Mouse (Mus musculus): ENCODE measurements around the gene Wdr5b. TPM values are rescaled to one million over a fixed set of nuclear protein-coding genes. Genes with fewer than 3 reads are reported as not detected.

Wdr5b gene
- total and polyA plus RNA-seq, 3 experiments, result 5.4 to 7.4 (median 5.9) TPM

GRCm38 (mm10) chr16:36064904-36065303, 23.9 kb downstream of the Wdr5b start:
- in situ Hi-C loops (cut with MboI; ENCODE audit: low pct_ligation_motif_present, low pct_unique_long_range_greater_than_20kb, low sequenced_read_pairs), result no loop called here

GRCm38 (mm10) chr16:36067694-36068093, 26.7 kb downstream of the Wdr5b start:
- Histone ChIP-seq H3K36me3 (replicated peaks in 1 of 2; ENCODE audit: control insufficient read depth in 1 of 2, insufficient read depth in 1 of 2, low read length in 1 of 2) (peaks cover 0 to 52% of the 10 kb centered on the region in 2 experiments), H3K4me3 (replicated peaks in 1 of 3; ENCODE audit: low read depth in 2 of 3, low read length in 2 of 3, poor library complexity in 1 of 3) (no peak overlapping the region), H3K9me3 (replicated peaks; ENCODE audit: low read length) (no peaks in the 10 kb centered on the region), H3K4me2 (ENCODE audit: insufficient read depth, low read depth, poor library complexity, severe bottlenecking) (no peak overlapping the region), H3K4me1 (ENCODE audit: control insufficient read depth in 1 of 2, insufficient read depth in 2 of 2) (peaks cover 9 to 30% of the 10 kb centered on the region in 2 experiments), H3K27ac (ENCODE audit: insufficient read depth, low read depth) (no peak overlapping the region), H3K27me3 (replicated peaks) (no peaks in the 10 kb centered on the region), H3K9ac (ENCODE audit: insufficient read depth, low read depth) (no peak overlapping the region), H3K79me2 (replicated peaks; ENCODE audit: control insufficient read depth, extremely low read depth, insufficient read depth, poor library complexity, severe bottlenecking) (peaks cover 19% of the 10 kb centered on the region)
- dilution Hi-C loops (cut with MboI; ENCODE audit: extremely low pct_ligation_motif_present, extremely low pct_unique_long_range_greater_than_20kb, low sequenced_read_pairs) (no loop called here), in situ Hi-C loops (cut with MboI; ENCODE audit: low pct_ligation_motif_present, low pct_unique_long_range_greater_than_20kb, low sequenced_read_pairs) (no loop called here)
- TF ChIP-seq MAZ (IDR thresholded peaks at IDR 0.05; ENCODE audit: low read depth, low read length) (no peak), ELF1 (IDR thresholded peaks at IDR 0.05; ENCODE audit: low read depth, low read length) (0 out of 2 replicates have a peak, but pooled peaks have one; percentile 34), RCOR1 (conservative IDR thresholded peaks at IDR 0.05; ENCODE audit: low read depth, low read length) (0 out of 2 replicates have a peak, but pooled peaks have one; percentile 49)
- no peak for DNase-seq (ENCODE audit: extremely low read depth)

More at GRCm38 (mm10) chr16:36064904-36065303, 23.9 kb downstream of the Wdr5b start:
- H3K36me3 ChIP-seq (replicated peaks in 1 of 2; ENCODE audit: control insufficient read depth in 1 of 2, insufficient read depth in 1 of 2, low read length in 1 of 2), result peaks cover 0 to 74% of the 10 kb centered on the region in 2 experiments
- H3K9ac ChIP-seq (ENCODE audit: insufficient read depth, low read depth), result no peak overlapping the region
- no peak overlapping the region for H3K4me3 ChIP-seq (replicated peaks in 1 of 3; ENCODE audit: low read depth in 2 of 3, low read length in 2 of 3, poor library complexity in 1 of 3)
- no peak overlapping the region for H3K27ac ChIP-seq (ENCODE audit: insufficient read depth, low read depth)
- dilution Hi-C loops (cut with MboI; ENCODE audit: extremely low pct_ligation_motif_present, extremely low pct_unique_long_range_greater_than_20kb, low sequenced_read_pairs), result no loop called here
- no peaks in the 10 kb centered on the region for H3K9me3 ChIP-seq (replicated peaks; ENCODE audit: low read length)
- peaks cover 10% of the 10 kb centered on the region for H3K79me2 ChIP-seq (replicated peaks; ENCODE audit: control insufficient read depth, extremely low read depth, insufficient read depth, poor library complexity, severe bottlenecking)
- no peaks in the 10 kb centered on the region for H3K27me3 ChIP-seq (replicated peaks)
- no peak for DNase-seq (ENCODE audit: extremely low read depth)
- no peak for TF ChIP-seq KAT2A (IDR thresholded peaks at IDR 0.05; ENCODE audit: insufficient replicate concordance, low read length)
- TF ChIP-seq POLR2AphosphoS2 (IDR thresholded peaks at IDR 0.05; ENCODE audit: low read depth, low read length), result 0 out of 2 replicates have a peak, but pooled peaks have one; percentile 2
- peaks cover 9 to 27% of the 10 kb centered on the region in 2 experiments for H3K4me1 ChIP-seq (ENCODE audit: control insufficient read depth in 1 of 2, insufficient read depth in 2 of 2)
- no peak overlapping the region for H3K4me2 ChIP-seq (ENCODE audit: insufficient read depth, low read depth, poor library complexity, severe bottlenecking)

- H3K9me3 ChIP-seq (replicated peaks; ENCODE audit: low read length), result no peaks in the 10 kb centered on the region
- H3K27ac ChIP-seq (ENCODE audit: insufficient read depth, low read depth), result no peak overlapping the region
- H3K79me2 ChIP-seq (replicated peaks; ENCODE audit: control insufficient read depth, extremely low read depth, insufficient read depth, poor library complexity, severe bottlenecking), result peaks cover 22% of the 10 kb centered on the region
- peak; percentile 24 for DNase-seq (ENCODE audit: extremely low read depth)
- H3K4me3 ChIP-seq (replicated peaks in 1 of 3; ENCODE audit: low read depth in 2 of 3, low read length in 2 of 3, poor library complexity in 1 of 3), result no peak overlapping the region
- no peak overlapping the region for H3K4me2 ChIP-seq (ENCODE audit: insufficient read depth, low read depth, poor library complexity, severe bottlenecking)
- dilution Hi-C loops (cut with MboI; ENCODE audit: extremely low pct_ligation_motif_present, extremely low pct_unique_long_range_greater_than_20kb, low sequenced_read_pairs), result no loop called here
- no peak for TF ChIP-seq SIN3A (IDR thresholded peaks at IDR 0.05; ENCODE audit: low read length)
- no peak for TF ChIP-seq E2F4 (IDR thresholded peaks at IDR 0.05; ENCODE audit: insufficient replicate concordance, low read depth, low read length)
- TF ChIP-seq MEF2A (IDR thresholded peaks at IDR 0.05; ENCODE audit: borderline replicate concordance, low read depth, low read length), result no peak
- TF ChIP-seq NRF1 (IDR thresholded peaks at IDR 0.05; ENCODE audit: low read depth, low read length), result no peak
- no peak for TF ChIP-seq ZMIZ1 (IDR thresholded peaks at IDR 0.05; ENCODE audit: low read depth, low read length)
- TF ChIP-seq JUND (conservative IDR thresholded peaks at IDR 0.05; ENCODE audit: low read depth, low read length), result no peak
- no peak for TF ChIP-seq ZKSCAN1 (IDR thresholded peaks at IDR 0.05; ENCODE audit: borderline replicate concordance, low read depth, low read length)
- H3K4me1 ChIP-seq (ENCODE audit: control insufficient read depth in 1 of 2, insufficient read depth in 2 of 2), result peaks cover 9 to 37% of the 10 kb centered on the region in 2 experiments
- H3K36me3 ChIP-seq (replicated peaks in 1 of 2; ENCODE audit: control insufficient read depth in 1 of 2, insufficient read depth in 1 of 2, low read length in 1 of 2), result peaks cover 0 to 46% of the 10 kb centered on the region in 2 experiments
- in situ Hi-C loops (cut with MboI; ENCODE audit: low pct_ligation_motif_present, low pct_unique_long_range_greater_than_20kb, low sequenced_read_pairs), result no loop called here
- no peak overlapping the region for H3K9ac ChIP-seq (ENCODE audit: insufficient read depth, low read depth)
- H3K27me3 ChIP-seq (replicated peaks), result no peaks in the 10 kb centered on the region
Measured at GRCm38 (mm10) chr16:36068356-36068755, 27.4 kb downstream of the Wdr5b start.

All from CH12.LX (cell line).